Mouse (Mus musculus) kidney, postnatal 0 days (tissue): Measurements from ENCODE around the gene Agbl2. TPM values are rescaled to one million over a fixed set of nuclear protein-coding genes. Genes with fewer than 3 reads are reported as not detected.
A peak's percentile ranks its signal among the peaks of the same experiment; 100 is the strongest.

ENCODE experiments used
- ATAC-seq: fragments of 200-750 bp; cut with Nextera tagmentation; replicated peaks from 2 replicates; pipeline ENCODE4 v1.8.0; 2017; ENCODE audit warnings: low read depth, moderate number of reproducible peaks, moderate TSS enrichment, moderate library complexity; ENCODE audit not compliant: low FRiP score
- DNase-seq: peaks from one replicate; pipeline ENCODE4 v3.0.0-alpha.2; 2016; ENCODE audit warnings: low spot score
- H3K27ac ChIP-seq: fragments of 300-500 bp; sonication (generic); 2 replicates; pipeline ENCODE4 v1.5.1; 2014; ENCODE audit warnings: mild to moderate bottlenecking
- H3K27me3 ChIP-seq: fragments of 300-500 bp; sonication (generic); 2 replicates; pipeline ENCODE4 v1.6.1; 2014; ENCODE audit warnings: low read length, mixed read lengths; ENCODE audit not compliant: insufficient read depth
- H3K36me3 ChIP-seq: fragments of 300-500 bp; sonication (generic); 2 replicates; pipeline ENCODE4 v1.6.1; 2014; ENCODE audit warnings: low read length, mixed read lengths; ENCODE audit not compliant: insufficient read depth
- H3K4me1 ChIP-seq: fragments of 300-500 bp; sonication (generic); replicated peaks from 2 replicates; pipeline ENCODE4 v1.6.1; 2014; ENCODE audit warnings: antibody characterized with exemption, low read length, mixed read lengths; ENCODE audit not compliant: insufficient read depth
- H3K4me2 ChIP-seq: fragments of 300-500 bp; sonication (generic); 2 replicates; pipeline ENCODE4 v1.6.1; 2014; ENCODE audit warnings: mild to moderate bottlenecking, low read length, moderate library complexity, mixed read lengths
- H3K4me3 ChIP-seq: fragments of 300-500 bp; sonication (generic); replicated peaks from 2 replicates; pipeline ENCODE4 v1.5.1; 2014; ENCODE audit warnings: low read depth, low read length
- H3K9ac ChIP-seq: fragments of 300-500 bp; sonication (generic); 2 replicates; pipeline ENCODE4 v1.6.1; 2014; ENCODE audit warnings: low read depth, low read length
- H3K9me3 ChIP-seq: fragments of 300-500 bp; sonication (generic); replicated peaks from 2 replicates; pipeline ENCODE4 v1.6.1; 2016; ENCODE audit warnings: low read length, inconsistent platforms, mixed read lengths
- CTCF ChIP-seq: IDR thresholded peaks from 2 replicates; pipeline ENCODE4 v1.5.1; 2016; ENCODE audit warnings: antibody characterized with exemption, low read depth, mild to moderate bottlenecking, moderate library complexity
- WGBS: fragments of 180-500 bp; shearing (Covaris S2); extraction: QIAGEN DNeasy Blood & Tissue Kit; methylation state at CpG from one replicate; pipeline ENCODE4 v1.1.7; 2014; 5-methylcytosine and 5-hydroxymethylcytosine counted together
- polyA plus RNA-seq: library from polyadenylated mRNA; unstranded; fragments of >200 nt; fragmentation: Nextera tagmentation; extraction: Ambion mirVana; gene quantifications from 2 replicates; pipeline ENCODE4 v1.2.1, GENCODE M21; 2015

Gene Agbl2
- 0.89 and 0.96 TPM in 2 replicates for polyA plus RNA-seq

- Histone ChIP-seq H3K4me2 (peak within 1 kb of the TSS; percentile 95), H3K36me3 (peaks cover 28% of the 10 kb centered on the region), H3K4me3 (peak within 1 kb of the TSS; percentile 47), H3K9ac (peak within 1 kb of the TSS; percentile 61), H3K4me1 (no peaks in the 10 kb centered on the region; the same call in 1 of the 2 replicates), H3K9me3 (no peaks in the 10 kb centered on the region), H3K27ac (no peak within 1 kb of the TSS), H3K27me3 (no peaks in the 10 kb centered on the region)
- WGBS = 4% methylated on average over 11 of the region's 11 CpGs
- TF ChIP-seq CTCF = no peak
- peak; percentile 59 for DNase-seq
- ATAC-seq = peak; percentile 67
These were observed at the start of gene Agbl2 for GRCm38 (mm10) chr2:90782458-90782857. Agbl2 (plus strand) TSS chr2:90782727.

GRCm38 (mm10) chr2:90735326-90735725, 47.2 kb upstream of the Agbl2 start:
- Histone ChIP-seq H3K27me3 (no peaks in the 10 kb centered on the region), H3K9me3 (no peaks in the 10 kb centered on the region), H3K4me1 (no peaks in the 10 kb centered on the region), H3K4me2 (no peak overlapping the region), H3K27ac (no peak overlapping the region), H3K36me3 (peaks cover 48% of the 10 kb centered on the region), H3K9ac (no peak overlapping the region), H3K4me3 (no peak overlapping the region)
- no peak for TF ChIP-seq CTCF
- 86% methylated on average over 11 of the region's 11 CpGs for WGBS
- DNase-seq (no peak), ATAC-seq (no peak)

GRCm38 (mm10) chr2:90738801-90739200, 43.7 kb upstream of the Agbl2 start:
- ATAC-seq (no peak), DNase-seq (no peak)
- Histone ChIP-seq H3K27ac (no peak overlapping the region), H3K27me3 (no peaks in the 10 kb centered on the region), H3K9me3 (no peaks in the 10 kb centered on the region), H3K36me3 (peaks cover 20% of the 10 kb centered on the region; the same call in 1 of the 2 replicates), H3K4me2 (no peak overlapping the region), H3K4me1 (no peaks in the 10 kb centered on the region), H3K4me3 (no peak overlapping the region), H3K9ac (no peak overlapping the region)
- TF ChIP-seq CTCF = no peak
- WGBS = 91% methylated on average over 3 of the region's 3 CpGs

GRCm38 (mm10) chr2:90739327-90739726, 43.2 kb upstream of the Agbl2 start:
- 93% methylated on average over 3 of the region's 3 CpGs for WGBS
- ATAC-seq = no peak
- H3K4me2 ChIP-seq = no peak overlapping the region
- no peaks in the 10 kb centered on the region for H3K4me1 ChIP-seq
- H3K27ac ChIP-seq = no peak overlapping the region
- no peaks in the 10 kb centered on the region for H3K9me3 ChIP-seq
- H3K4me3 ChIP-seq = no peak overlapping the region
- TF ChIP-seq CTCF = no peak
- DNase-seq = no peak
- H3K36me3 ChIP-seq = peaks cover 15% of the 10 kb centered on the region; the same call in 1 of the 2 replicates
- no peaks in the 10 kb centered on the region for H3K27me3 ChIP-seq
- H3K9ac ChIP-seq = no peak overlapping the region

GRCm38 (mm10) chr2:90739921-90740320, 42.6 kb upstream of the Agbl2 start:
- ATAC-seq (peak; percentile 71; the same call in 1 of the 2 replicates), DNase-seq (no peak)
- Histone ChIP-seq H3K27ac (no peak overlapping the region), H3K4me1 (no peaks in the 10 kb centered on the region), H3K9ac (no peak overlapping the region), H3K4me3 (no peak overlapping the region), H3K36me3 (peaks cover 13% of the 10 kb centered on the region; the same call in 1 of the 2 replicates), H3K27me3 (no peaks in the 10 kb centered on the region), H3K9me3 (no peaks in the 10 kb centered on the region), H3K4me2 (no peak overlapping the region)
- TF ChIP-seq CTCF = no peak
- WGBS = 78% methylated on average over 5 of the region's 5 CpGs

- no peaks in the 10 kb centered on the region for H3K4me1 ChIP-seq
- peak overlapping the region; percentile 47 for H3K4me2 ChIP-seq
- H3K27ac ChIP-seq = peak overlapping the region; percentile 82
- no peaks in the 10 kb centered on the region for H3K36me3 ChIP-seq
- no peak for ATAC-seq
- no peak for TF ChIP-seq CTCF
- no peak for DNase-seq
- H3K4me3 ChIP-seq = peak overlapping the region; percentile 13; the same call in 1 of the 2 replicates
- H3K27me3 ChIP-seq = no peaks in the 10 kb centered on the region
- peak overlapping the region; percentile 37; the same call in 1 of the 2 replicates for H3K9ac ChIP-seq
- 69% methylated on average over 12 of the region's 12 CpGs for WGBS
- no peaks in the 10 kb centered on the region for H3K9me3 ChIP-seq
These were observed 38.1 kb upstream of the Agbl2 start for GRCm38 (mm10) chr2:90744285-90745052.
